In genomic region chr7:80993834-80994662, GRCm38 (mm10) we compare ENCODE assay signal across 8 mouse cellular contexts. TPM values are rescaled to one million over a fixed set of nuclear protein-coding genes. Genes with fewer than 3 reads are reported as not detected.
DNase-seq lines count a peak whose midpoint lies in the region; ATAC-seq and TF ChIP-seq lines count a peak whose summit lies in the region.

No protein-coding gene starts in this region.

- no peak for TF ChIP-seq EP300 in liver, postnatal 0 days (IDR thresholded peaks at IDR 0.05; ENCODE audit: low read depth)

- H3K4me2 ChIP-seq in embryonic facial prominence, embryonic 15.5 days (replicated peaks) = peak overlapping the region; percentile 79
- peak overlapping the region; percentile 91 for H3K4me2 ChIP-seq in hindbrain, embryonic 11.5 days (replicated peaks; ENCODE audit: low read depth, low read length)
- H3K4me2 ChIP-seq in liver, postnatal 0 days (ENCODE audit: low read depth, low read length) = peak overlapping the region; percentile 94

- peak; percentile 19 to 33 for DNase-seq in left cerebral cortex, postnatal 14 days (ENCODE audit: low spot score in 2 of 2)
- DNase-seq in left cerebral cortex, adult 18-20 months (ENCODE audit: low spot score in 2 of 2) = no peak
- DNase-seq in adrenal gland, postnatal 14 days = peak; percentile 80
- DNase-seq in hindbrain, embryonic 11.5 days (ENCODE audit: low spot score) = peak; percentile 85
- DNase-seq in liver, postnatal 0 days = peak; percentile 84
- no peak for DNase-seq in thymus, postnatal 25 days

- H3K4me1 ChIP-seq in embryonic facial prominence, embryonic 15.5 days = peaks cover 27% of the 10 kb centered on the region
- H3K4me1 ChIP-seq in hindbrain, embryonic 11.5 days (replicated peaks; ENCODE audit: control insufficient read depth, insufficient read depth, low read length) = peaks cover 2% of the 10 kb centered on the region
- peaks cover 46% of the 10 kb centered on the region for H3K4me1 ChIP-seq in liver, postnatal 0 days (ENCODE audit: insufficient read depth)
- H3K4me1 ChIP-seq in olfactory bulb, adult 2 months (ENCODE audit: control insufficient read depth, insufficient read depth, low read length) = peaks cover 6% of the 10 kb centered on the region; the same call in 1 of the 2 replicates

- TF ChIP-seq CTCF in liver, postnatal 0 days (IDR thresholded peaks at IDR 0.05; ENCODE audit: low read depth) = peak; percentile 30; the same call in 1 of the 2 replicates
- TF ChIP-seq CTCF in olfactory bulb, adult 2 months (IDR thresholded peaks at IDR 0.05; ENCODE audit: insufficient read depth, low read depth, low read length) = no peak

- WGBS in embryonic facial prominence, embryonic 15.5 days = under 1% methylated on average over 58 of the region's 58 CpGs
- 1% methylated on average over 40 of the region's 58 CpGs for WGBS in hindbrain, embryonic 11.5 days
- 2% methylated on average over 26 of the region's 58 CpGs for WGBS in liver, postnatal 0 days (ENCODE audit: insufficient replicate concordance)
- 1% methylated on average over 57 of the region's 58 CpGs for WGBS in olfactory bulb, adult 2 months

- H3K4me3 ChIP-seq in embryonic facial prominence, embryonic 15.5 days (replicated peaks) = peak overlapping the region; percentile 65
- H3K4me3 ChIP-seq in hindbrain, embryonic 11.5 days (ENCODE audit: low read depth, low read length) = peak overlapping the region; percentile 83
- peak overlapping the region; percentile 92 for H3K4me3 ChIP-seq in liver, postnatal 0 days (ENCODE audit: low read depth, low read length)
- H3K4me3 ChIP-seq in olfactory bulb, adult 2 months (ENCODE audit: insufficient read depth, low read depth, low read length) = peak overlapping the region; percentile 100

- no peaks in the 10 kb centered on the region for H3K9me3 ChIP-seq in embryonic facial prominence, embryonic 15.5 days (replicated peaks)
- H3K9me3 ChIP-seq in hindbrain, embryonic 11.5 days (ENCODE audit: control insufficient read depth, low read length) = no peaks in the 10 kb centered on the region
- no peaks in the 10 kb centered on the region for H3K9me3 ChIP-seq in liver, postnatal 0 days (ENCODE audit: low read length)

- no peaks in the 10 kb centered on the region for H3K27me3 ChIP-seq in embryonic facial prominence, embryonic 15.5 days
- no peaks in the 10 kb centered on the region for H3K27me3 ChIP-seq in hindbrain, embryonic 11.5 days (ENCODE audit: control insufficient read depth, insufficient read depth, low read length)
- H3K27me3 ChIP-seq in liver, postnatal 0 days (ENCODE audit: insufficient read depth, low read length) = no peaks in the 10 kb centered on the region

- H3K27ac ChIP-seq in embryonic facial prominence, embryonic 15.5 days (replicated peaks) = peak overlapping the region; percentile 85
- H3K27ac ChIP-seq in hindbrain, embryonic 11.5 days (ENCODE audit: low read depth, low read length) = peak overlapping the region; percentile 96
- H3K27ac ChIP-seq in liver, postnatal 0 days (ENCODE audit: low read depth) = peak overlapping the region; percentile 95
- peak overlapping the region; percentile 19; the same call in 1 of the 2 replicates for H3K27ac ChIP-seq in olfactory bulb, adult 2 months (ENCODE audit: insufficient read depth, low read depth, low read length)

- peak overlapping the region; percentile 68 for H3K9ac ChIP-seq in embryonic facial prominence, embryonic 15.5 days
- H3K9ac ChIP-seq in hindbrain, embryonic 11.5 days (ENCODE audit: low read depth, low read length) = peak overlapping the region; percentile 99
- H3K9ac ChIP-seq in liver, postnatal 0 days (replicated peaks) = peak overlapping the region; percentile 89

- no peak for TF ChIP-seq POLR2A in olfactory bulb, adult 2 months (IDR thresholded peaks at IDR 0.05; ENCODE audit: insufficient read depth, low read depth, low read length)

- peak; percentile 84 for ATAC-seq in embryonic facial prominence, embryonic 15.5 days (ENCODE audit: insufficient number of reproducible peaks, low FRiP score, low TSS enrichment, low read depth)
- peak; percentile 91 for ATAC-seq in hindbrain, embryonic 11.5 days (ENCODE audit: low FRiP score)
- peak; percentile 73 for ATAC-seq in liver, postnatal 0 days

- intact Hi-C loops in left cerebral cortex, postnatal 14 days (cut with DNase I) = no loop called here

- H3K36me3 ChIP-seq in embryonic facial prominence, embryonic 15.5 days = no peaks in the 10 kb centered on the region
- no peaks in the 10 kb centered on the region for H3K36me3 ChIP-seq in hindbrain, embryonic 11.5 days (ENCODE audit: control insufficient read depth, insufficient read depth, low read length)
- H3K36me3 ChIP-seq in liver, postnatal 0 days (replicated peaks; ENCODE audit: insufficient read depth, low read length) = no peaks in the 10 kb centered on the region

RNA-seq across cellular contexts. Expression of gene Zfp592, which starts 0.6 kb away (rescaled TPM):
- 10 to 100 TPM; 20.7 to 24.0 TPM for total RNA-seq in left cerebral cortex, postnatal 14 days (2021)
- total RNA-seq in left cerebral cortex, adult 18-20 months (2021) = 10 to 100 TPM; 19.3 to 20.0 TPM
- total RNA-seq in adrenal gland, postnatal 14 days (2021) = 32.5 and 35.7 TPM in 2 replicates
- 11.8 and 12.4 TPM in 2 replicates for polyA plus RNA-seq in embryonic facial prominence, embryonic 15.5 days (2015; fragmentation: Nextera tagmentation; extraction: Ambion mirVana)
- polyA plus RNA-seq in hindbrain, embryonic 11.5 days (2014; fragmentation: Nextera tagmentation; extraction: Ambion mirVana) = 11.4 and 12.2 TPM in 2 replicates
- 3.1 and 4.3 TPM in 2 replicates for polyA plus RNA-seq in liver, postnatal 0 days (2015; fragmentation: Nextera tagmentation; extraction: Ambion mirVana)
- polyA plus RNA-seq in olfactory bulb, adult 2 months (2012; ENCODE audit: insufficient read depth, insufficient read length, low replicate concordance, missing spikeins) = not detected in 2 replicates

RNA-seq across cellular contexts. Expression of gene Sec11a, which starts 46.5 kb away (rescaled TPM):
- 10 to 100 TPM; 54.9 to 62.4 TPM for total RNA-seq in left cerebral cortex, postnatal 14 days (2021)
- 10 to 100 TPM; 46.4 to 51.0 TPM for total RNA-seq in left cerebral cortex, adult 18-20 months (2021)
- total RNA-seq in adrenal gland, postnatal 14 days (2021) = 105 and 124 TPM in 2 replicates
- 205 and 222 TPM in 2 replicates for polyA plus RNA-seq in embryonic facial prominence, embryonic 15.5 days (2015; fragmentation: Nextera tagmentation; extraction: Ambion mirVana)
- 212 and 221 TPM in 2 replicates for polyA plus RNA-seq in hindbrain, embryonic 11.5 days (2014; fragmentation: Nextera tagmentation; extraction: Ambion mirVana)
- polyA plus RNA-seq in liver, postnatal 0 days (2015; fragmentation: Nextera tagmentation; extraction: Ambion mirVana) = 82.0 and 89.4 TPM in 2 replicates
- polyA plus RNA-seq in olfactory bulb, adult 2 months (2012; ENCODE audit: insufficient read depth, insufficient read length, low replicate concordance, missing spikeins) = not detected in 2 replicates

Comparison
In these comparisons a context has a peak if more than half of its experiments do, and no peak if none do; other contexts are left out.
1. DNase-seq: peak in left cerebral cortex, postnatal 14 days (2 of 2), adrenal gland, postnatal 14 days (single experiment), hindbrain, embryonic 11.5 days (single experiment) and liver, postnatal 0 days (single experiment); none in left cerebral cortex, adult 18-20 months (0 of 2) and thymus, postnatal 25 days (single experiment).
2. H3K27ac ChIP-seq: peak in every context shown above with its lines; median percentile 96 in hindbrain, embryonic 11.5 days; 95 in liver, postnatal 0 days; 85 in embryonic facial prominence, embryonic 15.5 days; 19 in olfactory bulb, adult 2 months.
3. Peak in every context shown above with its lines, with median percentiles within 50 percentile points of each other: ATAC-seq, H3K4me2 ChIP-seq, H3K4me3 ChIP-seq and H3K9ac ChIP-seq.